Mouse (Mus musculus) Patski (cell line): Measurements from ENCODE around the gene Spon1. TPM values are rescaled to one million over a fixed set of nuclear protein-coding genes. Genes with fewer than 3 reads are reported as not detected.
A peak's percentile ranks its signal among the peaks of the same experiment; 100 is the strongest.

ENCODE experiments used
- ATAC-seq: fragments of 100-300 bp; one replicate; pipeline ENCODE4 v1.8.0; 2021
- CTCF ChIA-PET: fragments of 350-600 bp; sonication (Branson Sonifier 250); formaldehyde crosslinking; loops from one replicate; lab custom pipeline; 2022; ENCODE audit warnings: inconsistent platforms; lab: Charles Lee
- POLR2A ChIA-PET: fragments of 350-600 bp; sonication (Branson Sonifier 250); formaldehyde crosslinking; loops from one replicate; lab custom pipeline; 2022; ENCODE audit warnings: antibody characterized with exemption, inconsistent platforms; lab: Charles Lee
- DNase-seq: peaks from one replicate; pipeline ENCODE4 v3.0.0-alpha.2; 2011; ENCODE audit warnings: low read depth, low spot score
- H3K27me3 ChIP-seq: fragments of 371-371 bp; one replicate; pipeline ENCODE4 v1.5.1; 2021
- CTCF ChIP-seq: fragments of 100-300 bp; IDR thresholded peaks from one replicate; pipeline ENCODE4 v1.5.1; 2021
- in situ Hi-C: fragments of 300-500 bp; cut with MboI; formaldehyde crosslinking; loops from 3 replicates; pipeline ENCODE4 v1.11.1; 2018; ENCODE audit warnings: low pct_unique_long_range_greater_than_20kb, mixed read lengths
- polyA plus RNA-seq: library from polyadenylated mRNA; unstranded; gene quantifications from one replicate; pipeline ENCODE4 v1.2.3, GENCODE M21; 2021

The Spon1 gene
- polyA plus RNA-seq, 1 experiment from 2014 or later, result 0.33 TPM

- in situ Hi-C loops, result loop anchor here (5.0 kb wide), 2 partner anchors 257 to 422 kb away; no protein-coding TSS in a partner anchor
- ChIA-PET CTCF (interaction anchor here (0.6 to 1.6 kb wide), 2 partner anchors 11 kb away, joined by 3 to 4 read pairs; no protein-coding TSS in a partner anchor), POLR2A (no interaction called here)
- ATAC-seq (no peak), DNase-seq (no peak)
- H3K27me3 ChIP-seq, result no peaks in the 10 kb centered on the region
- TF ChIP-seq CTCF, result no peak
These were observed 253.1 kb downstream of the Spon1 start for GRCm38 (mm10) chr7:114018861-114019260.

GRCm38 (mm10) chr7:114020057-114020703 lies 254.4 kb downstream of the Spon1 start:
- no peak for TF ChIP-seq CTCF
- in situ Hi-C loops, result no loop called here
- POLR2A ChIA-PET, result no interaction called here
- CTCF ChIA-PET, result no interaction called here
- ATAC-seq (no peak), DNase-seq (no peak)
- no peaks in the 10 kb centered on the region for H3K27me3 ChIP-seq

GRCm38 (mm10) chr7:114020704-114021093 lies 254.9 kb downstream of the Spon1 start:
- in situ Hi-C loops, result no loop called here
- ChIA-PET POLR2A (no interaction called here), CTCF (no interaction called here)
- DNase-seq (no peak), ATAC-seq (peak; percentile 36)
- H3K27me3 ChIP-seq, result no peaks in the 10 kb centered on the region
- TF ChIP-seq CTCF, result peak; percentile 84

- ChIA-PET POLR2A (no interaction called here), CTCF (interaction anchor here (0.9 to 1.5 kb wide), 2 partner anchors 10 to 215 kb away, joined by 3 read pairs; no protein-coding TSS in a partner anchor)
- in situ Hi-C loops, result loop anchor here (5.0 kb wide), 1 partner anchor 655 kb away; no protein-coding TSS in a partner anchor
- no peak for ATAC-seq
- no peak for DNase-seq
- no peak for TF ChIP-seq CTCF
- H3K27me3 ChIP-seq, result no peaks in the 10 kb centered on the region
These were observed 261.1 kb downstream of the Spon1 start for GRCm38 (mm10) chr7:114026923-114027322.

- ATAC-seq (no peak), DNase-seq (no peak)
- CTCF ChIA-PET, result interaction anchor here (0.9 to 1.5 kb wide), 2 partner anchors 10 to 216 kb away, joined by 3 read pairs; no protein-coding TSS in a partner anchor
- POLR2A ChIA-PET, result no interaction called here
- in situ Hi-C loops, result loop anchor here (5.0 kb wide), 1 partner anchor 655 kb away; no protein-coding TSS in a partner anchor
- no peaks in the 10 kb centered on the region for H3K27me3 ChIP-seq
- no peak for TF ChIP-seq CTCF
These were observed 261.6 kb downstream of the Spon1 start for GRCm38 (mm10) chr7:114027406-114027805.

GRCm38 (mm10) chr7:114028828-114029227 lies 263.0 kb downstream of the Spon1 start:
- in situ Hi-C loops, result loop anchor here (5.0 kb wide), 1 partner anchor 657 kb away; no protein-coding TSS in a partner anchor
- DNase-seq (no peak), ATAC-seq (no peak)
- POLR2A ChIA-PET, result no interaction called here
- no peaks in the 10 kb centered on the region for H3K27me3 ChIP-seq
- CTCF ChIA-PET, result no interaction called here
- no peak for TF ChIP-seq CTCF

GRCm38 (mm10) chr7:114029596-114029995 lies 263.8 kb downstream of the Spon1 start:
- in situ Hi-C loops, result loop anchor here (5.0 kb wide), 1 partner anchor 657 kb away; no protein-coding TSS in a partner anchor
- ATAC-seq (peak; percentile 94), DNase-seq (peak; percentile 95)
- no peaks in the 10 kb centered on the region for H3K27me3 ChIP-seq
- ChIA-PET POLR2A (no interaction called here), CTCF (interaction anchor here (0.7 kb wide), 1 partner anchor 11 kb away, joined by 3 read pairs; no protein-coding TSS in a partner anchor)
- TF ChIP-seq CTCF, result no peak

GRCm38 (mm10) chr7:114037237-114037636 lies 271.4 kb downstream of the Spon1 start:
- DNase-seq, result no peak
- CTCF ChIA-PET, result interaction anchor here (0.7 to 1.4 kb wide), 3 partner anchors 10 to 23 kb away, joined by 3 read pairs; no protein-coding TSS in a partner anchor
- POLR2A ChIA-PET, result interaction anchor here (1.5 kb wide), 1 partner anchor 13 kb away, joined by 3 read pairs; no protein-coding TSS in a partner anchor
- in situ Hi-C loops, result no loop called here
- no peaks in the 10 kb centered on the region for H3K27me3 ChIP-seq
- no peak for TF ChIP-seq CTCF
- ATAC-seq, result no peak

- in situ Hi-C loops, result no loop called here
- no peaks in the 10 kb centered on the region for H3K27me3 ChIP-seq
- ATAC-seq, result no peak
- POLR2A ChIA-PET, result no interaction called here
- no peak for TF ChIP-seq CTCF
- DNase-seq, result no peak
- CTCF ChIA-PET, result no interaction called here
These were observed 275.6 kb downstream of the Spon1 start for GRCm38 (mm10) chr7:114041349-114041748.

GRCm38 (mm10) chr7:114042973-114043928 lies 277.5 kb downstream of the Spon1 start:
- in situ Hi-C loops, result no loop called here
- TF ChIP-seq CTCF, result no peak
- ChIA-PET POLR2A (no interaction called here), CTCF (interaction anchor here (2.7 kb wide), 1 partner anchor 11 kb away, joined by 6 read pairs; no protein-coding TSS in a partner anchor)
- DNase-seq (no peak), ATAC-seq (no peak)
- no peaks in the 10 kb centered on the region for H3K27me3 ChIP-seq
